Comparison of ENCODE assay signal across 12 mouse cellular contexts in genomic region chr11:68805148-68805547, GRCm38 (mm10).
DNase-seq lines count a peak whose midpoint lies in the region; ATAC-seq and TF ChIP-seq lines count a peak whose summit lies in the region.
"Had no signal": no experiment of that assay in that cellular context is flagged by ENCODE, and none has a peak within 500 bp of the region (broad histone marks: within the 10 kb centered on the region; RNA-seq: fewer than 3 reads in every experiment).

No protein-coding gene starts in this region.

- H3K4me1 ChIP-seq in midbrain, embryonic 14.5 days (ENCODE audit: control insufficient read depth, insufficient read depth, low read length) = no peaks in the 10 kb centered on the region
- no peaks in the 10 kb centered on the region for H3K4me1 ChIP-seq in midbrain, embryonic 11.5 days (ENCODE audit: control insufficient read depth, insufficient read depth, low read length)
- H3K4me1 ChIP-seq in stomach, postnatal 0 days (replicated peaks; ENCODE audit: control insufficient read depth, insufficient read depth) = no peaks in the 10 kb centered on the region
- H3K4me1 ChIP-seq: midbrain, embryonic 12.5 days had no signal

- WGBS in midbrain, embryonic 14.5 days = 74% methylated on average over 4 of the region's 4 CpGs
- WGBS in midbrain, embryonic 11.5 days = 79% methylated on average over 4 of the region's 4 CpGs
- WGBS in stomach, postnatal 0 days = 51% methylated on average over 4 of the region's 4 CpGs

- H3K36me3 ChIP-seq in midbrain, embryonic 14.5 days (ENCODE audit: control insufficient read depth, insufficient read depth, low read length) = peaks cover 99% of the 10 kb centered on the region
- H3K36me3 ChIP-seq in midbrain, embryonic 11.5 days (ENCODE audit: control insufficient read depth, insufficient read depth, low read length) = peaks cover 68% of the 10 kb centered on the region
- peaks cover 41% of the 10 kb centered on the region for H3K36me3 ChIP-seq in stomach, postnatal 0 days (ENCODE audit: control insufficient read depth, insufficient read depth, low read length)

- H3K9ac ChIP-seq in midbrain, embryonic 14.5 days (replicated peaks; ENCODE audit: low read length) = no peak overlapping the region
- H3K9ac ChIP-seq in midbrain, embryonic 11.5 days (ENCODE audit: low read length) = no peak overlapping the region
- H3K9ac ChIP-seq in stomach, postnatal 0 days (ENCODE audit: low read length) = no peak overlapping the region
- H3K9ac ChIP-seq: midbrain, embryonic 12.5 days had no signal

- H3K27me3 ChIP-seq in midbrain, embryonic 14.5 days (ENCODE audit: control insufficient read depth, insufficient read depth, low read length) = no peaks in the 10 kb centered on the region
- H3K27me3 ChIP-seq in midbrain, embryonic 11.5 days (ENCODE audit: control insufficient read depth, insufficient read depth, low read length) = no peaks in the 10 kb centered on the region
- no peaks in the 10 kb centered on the region for H3K27me3 ChIP-seq in stomach, postnatal 0 days (ENCODE audit: control insufficient read depth, insufficient read depth, low read length)
- H3K27me3 ChIP-seq: midbrain, embryonic 12.5 days had no signal

- no peak overlapping the region for H3K27ac ChIP-seq in midbrain, embryonic 14.5 days (replicated peaks; ENCODE audit: low read depth, low read length)
- H3K27ac ChIP-seq in midbrain, embryonic 11.5 days (ENCODE audit: low read depth, low read length) = no peak overlapping the region
- H3K27ac ChIP-seq in stomach, postnatal 0 days (replicated peaks) = no peak overlapping the region
- H3K27ac ChIP-seq: midbrain, embryonic 12.5 days had no signal

- no peak overlapping the region for H3K4me2 ChIP-seq in midbrain, embryonic 14.5 days (ENCODE audit: low read length)
- H3K4me2 ChIP-seq in midbrain, embryonic 11.5 days = no peak overlapping the region
- H3K4me2 ChIP-seq in stomach, postnatal 0 days (replicated peaks; ENCODE audit: low read depth) = no peak overlapping the region
- H3K4me2 ChIP-seq: midbrain, embryonic 12.5 days had no signal

- no peak for TF ChIP-seq EP300 in stomach, postnatal 0 days (optimal IDR thresholded peaks at IDR 0.05)

- ATAC-seq in midbrain, embryonic 14.5 days (ENCODE audit: low FRiP score, low TSS enrichment) = no peak
- ATAC-seq in midbrain, embryonic 11.5 days (ENCODE audit: low FRiP score) = no peak
- no peak for ATAC-seq in stomach, postnatal 0 days (ENCODE audit: low FRiP score, low TSS enrichment)

- no peaks in the 10 kb centered on the region for H3K9me3 ChIP-seq in midbrain, embryonic 14.5 days (ENCODE audit: control insufficient read depth, low read length)
- no peaks in the 10 kb centered on the region for H3K9me3 ChIP-seq in midbrain, embryonic 11.5 days (ENCODE audit: control insufficient read depth, low read length)
- H3K9me3 ChIP-seq in stomach, postnatal 0 days (ENCODE audit: control insufficient read depth, low read length) = no peaks in the 10 kb centered on the region
- H3K9me3 ChIP-seq: midbrain, embryonic 12.5 days had no signal

- no peak overlapping the region for H3K4me3 ChIP-seq in midbrain, embryonic 14.5 days (replicated peaks; ENCODE audit: low read depth, low read length)
- H3K4me3 ChIP-seq in midbrain, embryonic 11.5 days (ENCODE audit: low read depth, low read length) = no peak overlapping the region
- H3K4me3 ChIP-seq in stomach, postnatal 0 days (ENCODE audit: low read depth, low read length) = no peak overlapping the region
- H3K4me3 ChIP-seq: midbrain, embryonic 12.5 days had no signal

- TF ChIP-seq CTCF in stomach, postnatal 0 days (IDR thresholded peaks at IDR 0.05; ENCODE audit: low read depth) = peak; percentile 68

- peak; percentile 27 for DNase-seq in heart, postnatal 4 days
- no peak for DNase-seq in heart, adult 8-10 months (ENCODE audit: low spot score)
- DNase-seq in midbrain, embryonic 14.5 days = peak; percentile 46
- DNase-seq in midbrain, embryonic 11.5 days (ENCODE audit: low spot score, missing footprints) = no peak
- DNase-seq in brain, adult 2 months (ENCODE audit: low read depth, low spot score) = peak; percentile 77
- DNase-seq in stomach, postnatal 0 days (ENCODE audit: low spot score) = no peak
- no peak for DNase-seq in urinary bladder, adult 2 months (ENCODE audit: low spot score)
- DNase-seq: adrenal gland, postnatal 10 days; heart, postnatal 14 days; kidney, adult 11 months; right cerebral cortex, postnatal 25 days had no signal

Comparison
In these comparisons a context has a peak if more than half of its experiments do, and no peak if none do; other contexts are left out.
1. DNase-seq: peak in heart, postnatal 4 days (single experiment), midbrain, embryonic 14.5 days (single experiment) and brain, adult 2 months (single experiment); none in heart, adult 8-10 months (single experiment), midbrain, embryonic 11.5 days (single experiment), stomach, postnatal 0 days (single experiment) and urinary bladder, adult 2 months (single experiment).